Mouse (Mus musculus) yolk sac, embryonic 10.5 days (tissue): ENCODE data around the gene Map3k5.
"Not testable (repeated sequence)": the region's sequence is repeated elsewhere in the genome, so short reads cannot be mapped to it uniquely, and the experiment has no call there.

Experiments
- DNase-seq: peaks from one replicate; pipeline ENCODE4 v3.0.0-alpha.2; 2017; ENCODE audit warnings: low spot score

The Map3k5 gene

GRCm38 (mm10) chr10:19966597-19966996 is 32.3 kb downstream of the Map3k5 start:
- no peak for DNase-seq

DNA sequence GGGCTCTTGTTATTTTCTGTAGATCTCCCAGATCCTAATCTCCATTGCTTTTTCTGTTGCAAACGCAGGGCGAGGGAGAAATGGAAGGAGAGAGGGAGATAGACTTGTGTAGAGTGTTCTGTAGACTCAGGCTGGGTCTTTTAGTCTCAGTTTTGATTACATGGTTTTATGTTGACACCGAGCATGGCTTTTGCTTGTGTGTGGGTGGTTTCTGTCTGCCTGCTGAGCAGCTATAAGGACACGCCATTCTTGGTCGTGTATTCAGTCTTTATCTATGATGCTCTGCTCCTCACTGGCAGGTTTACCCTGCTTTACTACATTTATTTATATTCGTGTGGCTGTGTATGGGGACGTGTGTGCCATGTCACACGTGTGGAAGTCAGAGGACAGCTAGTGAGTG is 34.2 kb downstream of the Map3k5 start:
- no peak for DNase-seq

DNA sequence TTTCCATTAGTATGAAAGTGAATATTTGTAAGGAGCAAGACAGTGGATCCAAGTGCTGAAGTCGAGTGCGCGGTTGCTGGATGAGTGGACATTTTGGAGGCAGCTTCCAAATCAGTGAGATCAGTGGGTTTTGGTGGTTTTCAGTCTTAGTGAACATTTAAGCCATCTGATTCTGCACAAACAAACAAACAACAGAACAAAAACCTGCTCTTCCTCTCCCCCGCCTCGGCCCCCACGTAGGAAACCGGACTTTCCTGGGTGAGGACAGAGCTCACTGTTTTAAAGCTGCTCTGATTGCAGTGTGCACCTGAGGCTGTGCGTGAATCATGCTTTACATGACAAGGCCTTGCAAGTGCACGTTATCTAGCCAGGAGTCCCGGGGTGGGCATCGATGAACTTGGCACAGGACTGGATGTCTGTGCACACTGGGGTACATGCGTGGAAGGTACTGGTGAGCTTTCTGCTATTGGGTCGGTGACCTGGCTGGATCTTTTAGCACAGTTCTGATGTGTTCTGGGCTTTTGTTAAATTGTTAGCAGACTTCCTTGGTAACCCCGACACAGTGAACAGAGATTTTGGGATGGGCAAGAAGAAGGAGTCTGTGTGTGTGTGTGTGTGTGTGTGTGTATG is 35.7 kb downstream of the Map3k5 start:
- DNase-seq: no peak

- not testable (repeated sequence) for DNase-seq
Observed at GRCm38 (mm10) chr10:19971491-19971890, 37.2 kb downstream of the Map3k5 start.

- DNase-seq: no peak
Observed at GRCm38 (mm10) chr10:19973321-19974108, 39.2 kb downstream of the Map3k5 start.

GRCm38 (mm10) chr10:19977557-19977956 is 43.3 kb downstream of the Map3k5 start:
- no peak for DNase-seq

GRCm38 (mm10) chr10:19978662-19979199 is 44.5 kb downstream of the Map3k5 start:
- DNase-seq: no peak

- DNase-seq: no peak
Observed at GRCm38 (mm10) chr10:19987736-19988135, 53.5 kb downstream of the Map3k5 start.

GRCm38 (mm10) chr10:19989986-19990385 is 55.7 kb downstream of the Map3k5 start:
- no peak for DNase-seq

- DNase-seq: no peak
Observed at GRCm38 (mm10) chr10:19990638-19991037, 56.4 kb downstream of the Map3k5 start.

- DNase-seq: no peak
Observed at GRCm38 (mm10) chr10:19991237-19991865, 57.1 kb downstream of the Map3k5 start.

DNA sequence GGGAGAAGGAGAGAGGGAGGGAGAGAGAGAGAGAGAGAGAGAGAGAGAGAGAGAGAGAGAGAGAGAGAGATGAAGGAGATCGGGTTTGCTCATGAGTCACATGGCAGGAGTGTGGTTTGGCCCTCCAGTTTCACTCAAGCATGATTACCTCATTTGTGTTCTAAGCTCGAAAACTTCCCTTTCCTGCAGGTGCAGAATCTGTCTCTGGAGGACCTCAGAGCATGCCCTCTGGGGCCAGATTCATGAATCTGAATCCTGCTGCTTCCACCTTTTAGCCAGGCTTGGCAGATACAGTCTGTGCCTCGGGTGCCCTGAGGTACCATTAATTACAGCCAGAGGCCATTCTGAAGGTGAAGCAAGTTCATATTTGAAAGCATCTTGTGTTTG is 57.6 kb downstream of the Map3k5 start:
- no peak for DNase-seq

- DNase-seq: no peak
Observed at GRCm38 (mm10) chr10:19994469-19995450, 60.5 kb downstream of the Map3k5 start.

DNA sequence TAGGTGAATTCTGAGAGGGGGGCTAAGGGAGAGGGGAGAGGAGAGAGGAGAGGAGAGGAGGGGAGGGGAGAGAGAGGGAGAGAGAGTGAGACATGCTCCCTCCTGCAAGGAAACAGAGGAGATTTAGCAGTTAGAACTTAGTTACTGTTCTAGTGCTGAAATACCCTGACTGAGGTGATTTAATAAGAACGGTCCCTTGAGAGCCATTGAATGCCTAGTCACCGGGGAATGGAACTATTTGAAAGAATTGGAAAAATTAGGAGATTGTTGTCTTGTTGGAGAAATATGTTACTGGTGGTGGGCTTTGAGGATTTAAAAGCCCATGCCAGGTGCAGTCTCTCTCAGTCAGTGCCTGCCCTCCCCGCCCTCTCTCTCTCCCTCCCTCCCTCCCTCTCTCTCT is 61.9 kb downstream of the Map3k5 start:
- DNase-seq: no peak

DNA sequence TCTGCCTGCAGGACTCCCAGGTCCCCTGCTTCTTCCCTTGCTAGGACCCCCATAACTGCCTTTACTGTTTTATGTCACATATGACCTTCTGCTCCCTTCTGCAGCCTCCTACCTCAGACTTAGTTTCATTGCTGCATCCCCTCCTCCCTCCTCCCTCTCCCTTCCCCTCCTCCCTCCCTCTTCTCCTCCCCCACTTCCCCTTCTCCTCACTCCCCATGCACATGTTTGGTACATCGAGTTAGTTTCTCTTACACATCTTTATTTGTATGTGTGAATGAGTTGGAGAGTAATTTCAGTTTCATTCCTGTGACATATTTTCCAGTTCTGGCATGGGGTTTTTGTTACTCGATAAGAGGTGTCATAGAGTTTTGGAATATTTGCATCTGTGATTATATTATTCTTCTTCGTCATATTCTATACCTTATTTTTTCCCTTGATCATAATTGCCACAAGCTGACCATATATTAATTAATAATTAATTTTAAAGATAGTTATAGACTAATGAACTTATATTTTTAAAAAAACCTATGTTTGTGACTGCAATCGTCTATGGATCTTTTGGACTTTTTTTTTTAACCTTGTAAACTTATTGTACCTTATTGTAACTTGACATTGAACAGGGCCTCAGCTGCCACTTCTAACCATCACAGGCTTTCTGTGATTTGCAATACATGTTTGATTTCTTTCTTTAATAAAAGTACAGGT is 65.6 kb downstream of the Map3k5 start:
- DNase-seq: no peak

- no peak for DNase-seq
Observed at GRCm38 (mm10) chr10:20000408-20000770, 66.1 kb downstream of the Map3k5 start.

- no peak for DNase-seq
Observed at GRCm38 (mm10) chr10:20001990-20002389, 67.7 kb downstream of the Map3k5 start.

DNA sequence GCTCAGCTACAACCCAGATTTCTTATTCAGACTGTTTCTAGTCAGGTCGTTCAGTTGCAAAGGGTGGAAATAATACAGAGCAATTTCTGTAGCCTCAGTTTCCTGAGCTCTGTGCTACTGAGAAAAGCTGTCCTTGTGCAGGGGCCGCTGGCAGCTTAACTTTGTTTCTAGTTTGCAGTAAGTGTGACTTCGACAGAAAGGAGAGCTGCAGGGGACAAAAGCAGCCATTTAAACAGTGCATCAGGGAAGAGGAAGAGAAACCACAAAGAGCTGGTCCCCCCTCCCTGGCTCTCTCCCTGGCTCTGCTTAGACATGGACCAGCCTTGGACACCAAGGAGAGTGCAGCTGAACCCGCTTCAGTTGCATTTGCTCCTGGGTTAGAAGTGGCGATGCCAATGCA is 68.7 kb downstream of the Map3k5 start:
- no peak for DNase-seq

DNA sequence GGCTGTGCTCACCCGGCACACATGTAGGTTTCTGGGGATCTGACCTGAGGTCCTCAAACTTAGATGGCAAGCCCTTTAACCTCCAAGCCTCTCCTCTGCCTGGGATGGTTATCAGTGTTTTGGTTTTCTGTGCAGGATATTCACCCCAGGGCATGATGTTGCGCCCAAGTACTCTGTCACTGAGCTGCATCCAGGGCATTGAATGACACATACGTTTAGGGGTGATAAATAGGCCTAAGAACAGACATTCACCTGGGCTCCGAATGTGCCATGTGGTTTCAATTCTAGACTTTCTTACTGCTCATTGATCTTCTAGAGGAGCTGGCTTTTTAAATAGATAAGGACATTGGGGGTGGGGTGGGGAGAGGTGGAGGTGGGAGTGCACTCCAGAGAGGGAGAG is 70.5 kb downstream of the Map3k5 start:
- DNase-seq: no peak

DNA sequence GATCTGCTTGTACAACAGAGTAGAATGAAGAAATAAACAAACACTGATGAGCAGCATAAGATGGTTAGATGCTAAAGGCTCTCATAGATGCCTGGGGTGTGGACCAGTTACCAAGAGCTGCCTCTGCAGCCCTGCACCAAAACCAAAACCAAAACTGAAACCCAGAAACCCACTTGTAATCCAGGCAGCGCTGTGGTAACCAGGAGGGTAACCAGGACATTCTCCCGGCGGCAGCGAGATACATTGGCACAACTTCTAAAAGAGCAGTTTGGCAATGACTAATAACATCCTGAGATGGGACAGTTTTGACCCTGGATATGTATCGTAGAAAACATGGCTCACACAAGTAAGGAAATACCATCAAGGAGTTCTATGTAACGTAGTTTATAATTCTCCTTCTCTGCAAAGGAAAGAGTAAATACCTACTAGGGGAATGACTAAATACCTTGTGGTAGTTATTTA is 71.2 kb downstream of the Map3k5 start:
- no peak for DNase-seq
